Comparison of ENCODE assay signal across 11 mouse cellular contexts in the genomic region with DNA sequence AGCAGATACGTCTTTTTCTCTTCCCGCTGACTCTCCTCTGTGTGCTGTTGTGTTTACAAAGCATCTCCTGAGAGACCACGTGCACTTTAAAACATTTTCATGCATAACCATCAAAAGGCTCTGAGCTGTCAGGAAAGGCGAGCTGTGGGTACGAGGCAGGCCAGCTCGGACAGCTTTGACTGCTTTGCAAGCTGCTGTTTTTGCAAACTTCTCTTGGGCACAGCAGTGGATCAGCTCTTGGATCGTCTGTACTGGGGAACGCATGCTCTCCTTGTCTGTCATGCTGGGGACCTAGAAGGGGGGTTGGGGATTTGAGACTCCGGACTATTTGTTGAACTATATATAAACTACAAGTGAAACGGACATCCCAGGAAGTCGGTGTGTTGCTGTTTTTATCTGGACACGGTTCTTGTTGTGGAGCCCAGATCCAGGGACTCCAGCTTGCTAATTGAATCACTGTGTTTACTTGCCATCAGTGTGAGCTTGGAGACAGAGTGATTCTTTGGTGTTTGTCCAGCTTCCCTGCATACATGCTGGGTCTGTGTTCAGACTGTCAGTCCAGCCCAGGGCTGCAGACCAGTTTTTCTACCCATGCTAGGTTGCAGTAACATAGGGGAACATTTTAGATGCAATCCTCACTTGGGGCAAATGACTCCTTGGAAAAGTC. TPM values are rescaled to one million over a fixed set of nuclear protein-coding genes. Genes with fewer than 3 reads are reported as not detected.
DNase-seq lines count a peak whose midpoint lies in the region; ATAC-seq and TF ChIP-seq lines count a peak whose summit lies in the region.
"Had no signal": no experiment of that assay in that cellular context is flagged by ENCODE, and none has a peak within 500 bp of the region (broad histone marks: within the 10 kb centered on the region; RNA-seq: fewer than 3 reads in every experiment).

No protein-coding gene starts in this region.

- peaks cover 13% of the 10 kb centered on the region; the same call in 1 of the 2 replicates for H3K4me1 ChIP-seq in forebrain, postnatal 0 days (ENCODE audit: insufficient read depth)
- peaks cover 23% of the 10 kb centered on the region for H3K4me1 ChIP-seq in forebrain, embryonic 10.5 days
- H3K4me1 ChIP-seq in limb, embryonic 10.5 days: peaks cover 13% of the 10 kb centered on the region

- H3K36me3 ChIP-seq in forebrain, postnatal 0 days (ENCODE audit: insufficient read depth): no peaks in the 10 kb centered on the region
- no peaks in the 10 kb centered on the region for H3K36me3 ChIP-seq in forebrain, embryonic 10.5 days (replicated peaks)
- H3K36me3 ChIP-seq in limb, embryonic 10.5 days: no peaks in the 10 kb centered on the region
- H3K36me3 ChIP-seq: limb, embryonic 13.5 days had no signal

- peak; percentile 37 for DNase-seq in forebrain, postnatal 0 days
- DNase-seq in forebrain, embryonic 10.5 days (ENCODE audit: extremely low spot score, low spot score): no peak
- peak; percentile 40 for DNase-seq in left cerebral cortex, postnatal 4 days
- no peak for DNase-seq in left cerebral cortex, postnatal 14 days (ENCODE audit: low spot score in 2 of 2)
- peak; percentile 37 for DNase-seq in brain, embryonic 14.5 days (ENCODE audit: low read depth)
- DNase-seq in limb, embryonic 10.5 days (ENCODE audit: low spot score): peak; percentile 29
- no peak for DNase-seq in adrenal gland, postnatal 4 days (ENCODE audit: low spot score in 2 of 2)
- no peak for DNase-seq in adrenal gland, postnatal 10 days
- DNase-seq: B cell, adult 2 months had no signal

- WGBS in forebrain, postnatal 0 days: 39% methylated on average over 12 of the region's 12 CpGs
- 76% methylated on average over 12 of the region's 12 CpGs for WGBS in forebrain, embryonic 10.5 days
- WGBS in limb, embryonic 10.5 days: 74% methylated on average over 12 of the region's 12 CpGs

- no peak for TF ChIP-seq CTCF in forebrain, postnatal 0 days (IDR thresholded peaks at IDR 0.05; ENCODE audit: low read depth)
- no peak for TF ChIP-seq CTCF in brain, embryonic 14.5 days (IDR thresholded peaks at IDR 0.05; ENCODE audit: borderline replicate concordance, extremely low read depth, insufficient read depth, insufficient read length)

- peak; percentile 72 for ATAC-seq in forebrain, postnatal 0 days
- ATAC-seq: inflammation-experienced regulatory T-cells, adult 6 months had no signal

- H3K9me3 ChIP-seq in forebrain, postnatal 0 days (ENCODE audit: low read length): no peaks in the 10 kb centered on the region
- H3K9me3 ChIP-seq in forebrain, embryonic 10.5 days: no peaks in the 10 kb centered on the region
- no peaks in the 10 kb centered on the region for H3K9me3 ChIP-seq in limb, embryonic 10.5 days (replicated peaks)
- H3K9me3 ChIP-seq: limb, embryonic 13.5 days had no signal

- no peak overlapping the region for H3K4me3 ChIP-seq in forebrain, postnatal 0 days (ENCODE audit: low read depth, low read length)
- H3K4me3 ChIP-seq in forebrain, embryonic 10.5 days: no peak overlapping the region
- no peak overlapping the region for H3K4me3 ChIP-seq in limb, embryonic 10.5 days
- H3K4me3 ChIP-seq: limb, embryonic 13.5 days had no signal

- TF ChIP-seq POLR2A in brain, embryonic 14.5 days (IDR thresholded peaks at IDR 0.05; ENCODE audit: borderline replicate concordance, extremely low read depth, insufficient read depth, insufficient read length, poor library complexity, severe bottlenecking): no peak

- H3K27ac ChIP-seq in forebrain, postnatal 0 days (ENCODE audit: low read depth, low read length): peak overlapping the region; percentile 52
- H3K27ac ChIP-seq in forebrain, embryonic 10.5 days: no peak overlapping the region
- no peak overlapping the region for H3K27ac ChIP-seq in limb, embryonic 10.5 days
- H3K27ac ChIP-seq: limb, embryonic 13.5 days had no signal

- H3K4me2 ChIP-seq in forebrain, postnatal 0 days (ENCODE audit: low read depth): 0 out of 2 replicates have a peak overlapping the region, but pooled peaks have one; percentile 74
- H3K4me2 ChIP-seq: limb, embryonic 13.5 days had no signal

- intact Hi-C loops in left cerebral cortex, postnatal 4 days (cut with DNase I): no loop called here
- intact Hi-C loops in left cerebral cortex, postnatal 14 days (cut with DNase I): no loop called here

- H3K27me3 ChIP-seq in forebrain, postnatal 0 days (ENCODE audit: insufficient read depth, low read length): 0 out of 2 replicates have a peak, but pooled peaks cover 5% of the 10 kb centered on the region
- H3K27me3 ChIP-seq in forebrain, embryonic 10.5 days (ENCODE audit: poor library complexity, severe bottlenecking): peaks cover 38% of the 10 kb centered on the region
- H3K27me3 ChIP-seq in limb, embryonic 10.5 days (ENCODE audit: low read depth, poor library complexity, severe bottlenecking): peaks cover 47% of the 10 kb centered on the region

- H3K9ac ChIP-seq in forebrain, postnatal 0 days: no peak overlapping the region
- H3K9ac ChIP-seq: limb, embryonic 13.5 days had no signal

RNA-seq across cellular contexts. Expression of a gene that starts 2.3 kb away (rescaled TPM):
- total RNA-seq in forebrain, postnatal 0 days (2014; rRNA removed): 14.4 and 16.8 TPM in 2 replicates
- 21.3 and 23.2 TPM in 2 replicates for polyA plus RNA-seq in forebrain, postnatal 0 days (2015; fragmentation: Nextera tagmentation; extraction: Ambion mirVana)
- polyA plus RNA-seq in forebrain, embryonic 10.5 days (2016; fragmentation: Nextera tagmentation; extraction: Ambion mirVana): 0.06 and 0.10 TPM in 2 replicates
- total RNA-seq in left cerebral cortex, postnatal 4 days (2021): 10 to 100 TPM; 12.3 to 14.3 TPM
- total RNA-seq in left cerebral cortex, postnatal 14 days (2021): 10 to 100 TPM; 48.3 to 48.8 TPM
- polyA plus RNA-seq in brain, embryonic 14.5 days (2012; rRNA removed): 2.6 and 3.8 TPM in 2 replicates
- polyA plus RNA-seq in limb, embryonic 10.5 days (2016; fragmentation: Nextera tagmentation; extraction: Ambion mirVana): 0.16 and 0.23 TPM in 2 replicates
- 10 to 100 TPM in 1 of 2 experiments, 1 to 10 TPM in 1; 10.0 to 12.2 TPM for total RNA-seq in adrenal gland, postnatal 4 days (2021)
- 10 to 100 TPM in 1 of 2 experiments, 1 to 10 TPM in 1; 8.3 to 11.3 TPM for total RNA-seq in adrenal gland, postnatal 10 days (2021)

RNA-seq across cellular contexts. Expression of a gene that starts 37.0 kb away (rescaled TPM):
- 0.29 TPM in 1 of 2 replicates, not detected in the other for total RNA-seq in forebrain, postnatal 0 days (2014; rRNA removed)
- 0.11 and 0.19 TPM in 2 replicates for polyA plus RNA-seq in forebrain, postnatal 0 days (2015; fragmentation: Nextera tagmentation; extraction: Ambion mirVana)
- 0.26 and 0.67 TPM in 2 replicates for polyA plus RNA-seq in forebrain, embryonic 10.5 days (2016; fragmentation: Nextera tagmentation; extraction: Ambion mirVana)
- under 1 TPM in 1 of 2 experiments, not detected in 1; 0.10 TPM for total RNA-seq in left cerebral cortex, postnatal 4 days (2021)
- not detected for total RNA-seq in left cerebral cortex, postnatal 14 days (2021)
- polyA plus RNA-seq in brain, embryonic 14.5 days (2012; rRNA removed): 0.19 and 0.26 TPM in 2 replicates
- 0.53 and 0.68 TPM in 2 replicates for polyA plus RNA-seq in limb, embryonic 10.5 days (2016; fragmentation: Nextera tagmentation; extraction: Ambion mirVana)
- 1 to 10 TPM in 1 of 2 experiments, under 1 TPM in 1; 0.11 to 1.1 TPM for total RNA-seq in adrenal gland, postnatal 4 days (2021)
- total RNA-seq in adrenal gland, postnatal 10 days (2021): under 1 TPM; 0.21 to 0.30 TPM

Comparison
In these comparisons a context has a peak if more than half of its experiments do, and no peak if none do; other contexts are left out.
1. DNase-seq: peak in forebrain, postnatal 0 days (single experiment), left cerebral cortex, postnatal 4 days (single experiment), brain, embryonic 14.5 days (single experiment) and limb, embryonic 10.5 days (single experiment); none in forebrain, embryonic 10.5 days (single experiment), left cerebral cortex, postnatal 14 days (0 of 2), adrenal gland, postnatal 4 days (0 of 2) and adrenal gland, postnatal 10 days (single experiment).